Mouse (Mus musculus) monocyte, adult 2 months (primary cell): ENCODE data around the gene Trim2.

ENCODE experiments used
- DNase-seq, 2 experiments: peaks; one replicate each; pipeline ENCODE4 v3.0.0; 2022; ENCODE audit warnings: low spot score in 2 of 2, low read depth in 1 of 2

The Trim2 gene

DNA sequence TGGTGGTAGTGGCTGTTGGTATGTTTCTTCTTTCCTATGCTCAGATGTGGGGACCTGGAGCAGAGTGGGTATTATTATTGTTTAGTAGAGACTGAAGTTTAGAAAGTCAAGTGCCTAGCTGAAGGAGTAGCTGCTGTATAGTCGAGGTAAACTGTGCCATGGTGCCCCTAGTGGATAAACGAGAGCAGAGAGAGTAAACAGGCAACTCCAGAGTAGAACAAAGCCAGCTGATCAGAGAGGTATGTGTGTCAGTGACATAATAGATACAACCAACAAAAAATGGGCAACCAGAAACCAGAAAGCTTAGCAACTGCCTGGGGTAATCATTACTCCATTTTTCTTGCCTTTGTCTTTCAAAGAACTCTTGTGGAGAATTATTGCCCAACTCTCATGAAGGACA is 81.7 kb downstream of the Trim2 start:
- DNase-seq, result no peak

DNA sequence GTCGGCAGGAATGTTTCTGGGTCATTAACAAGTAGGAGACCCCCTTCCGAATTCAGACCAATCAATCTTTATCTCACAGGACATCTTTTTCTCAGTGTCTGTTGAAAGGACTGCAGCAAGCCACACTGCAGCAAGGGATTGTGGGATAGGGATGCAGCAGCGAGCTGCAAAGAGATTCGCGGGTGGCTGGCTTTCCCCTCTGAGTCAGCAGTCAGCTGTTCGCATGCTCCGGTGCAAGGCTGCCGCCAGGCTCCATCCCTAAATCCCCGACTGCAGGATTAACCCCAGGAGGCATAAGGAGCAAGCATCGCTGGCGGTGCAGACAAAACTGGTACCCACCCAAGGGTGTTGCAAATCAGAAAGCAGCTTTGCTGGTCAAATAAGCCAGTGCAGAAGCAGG is 85.9 kb downstream of the Trim2 start:
- no peak for DNase-seq

DNA sequence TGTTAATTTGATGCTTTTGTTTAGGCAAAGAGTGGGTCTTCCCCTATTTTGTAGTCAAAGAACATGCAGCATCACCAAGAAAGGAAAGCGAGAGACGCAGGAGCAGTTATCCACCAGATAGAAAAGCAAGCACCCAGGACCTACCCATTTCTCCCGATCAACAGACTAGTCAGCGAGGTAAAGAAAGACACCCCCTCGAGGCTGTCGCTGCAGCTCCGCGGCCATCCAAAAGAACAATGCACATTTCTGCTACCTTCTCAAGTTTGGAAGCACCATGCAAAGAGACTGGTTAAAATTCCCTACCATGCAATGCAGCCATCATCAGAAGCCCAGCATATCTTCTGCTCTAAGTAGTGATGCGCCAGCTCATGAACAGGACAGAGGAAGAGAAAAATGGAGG is 86.4 kb downstream of the Trim2 start:
- no peak for DNase-seq

DNA sequence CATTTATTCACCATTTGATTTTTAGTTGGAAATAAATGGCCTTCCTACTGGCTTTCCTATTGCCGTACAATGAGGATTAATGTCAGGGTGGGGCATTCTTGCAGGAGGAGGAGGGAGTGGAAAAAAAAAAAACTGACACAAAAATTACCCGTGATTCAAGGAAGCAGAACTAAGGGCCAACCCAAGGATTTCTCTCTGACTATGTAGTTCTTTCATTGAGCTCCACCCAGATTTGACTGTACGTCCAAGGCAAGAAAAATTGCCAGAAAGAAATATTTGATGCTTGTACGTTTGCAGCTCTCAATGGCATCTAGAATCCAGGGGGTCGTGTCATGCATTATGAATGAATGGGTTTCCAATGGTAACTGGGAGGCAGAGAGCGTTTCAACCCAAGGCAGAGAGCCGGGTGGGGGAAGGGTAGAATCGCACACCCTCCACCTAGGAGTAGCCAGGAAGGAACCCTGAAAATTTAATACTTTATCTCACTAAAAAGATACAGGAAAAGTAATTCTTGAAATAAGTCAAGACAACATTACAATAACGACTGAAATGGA is 86.9 kb downstream of the Trim2 start:
- no peak for DNase-seq

DNA sequence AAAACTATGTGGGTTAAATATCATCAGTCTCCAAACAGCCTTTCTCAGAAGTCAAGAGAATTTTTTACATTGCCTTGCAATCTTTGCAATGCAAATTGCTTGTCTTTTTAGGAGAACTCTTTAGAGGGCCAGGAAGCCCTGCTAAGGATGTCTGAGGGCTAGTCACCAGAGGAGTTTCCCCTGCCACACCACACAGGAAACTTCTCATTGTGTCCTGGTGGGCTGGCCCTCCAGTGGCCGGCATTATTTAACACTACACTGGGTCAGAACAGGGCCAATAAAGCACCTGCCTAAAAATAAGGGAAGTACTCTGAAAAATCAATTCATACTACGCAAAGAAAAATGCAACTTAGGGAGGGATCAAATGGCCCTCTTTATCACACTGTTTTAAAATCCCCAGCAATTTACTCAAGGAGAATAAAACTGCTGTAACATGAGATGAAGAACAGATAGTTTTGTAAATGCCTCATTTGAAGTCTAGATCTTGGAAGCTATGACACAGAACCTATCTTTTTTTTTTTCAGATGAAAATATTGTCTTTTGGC is 87.4 kb downstream of the Trim2 start:
- DNase-seq, result no peak

DNA sequence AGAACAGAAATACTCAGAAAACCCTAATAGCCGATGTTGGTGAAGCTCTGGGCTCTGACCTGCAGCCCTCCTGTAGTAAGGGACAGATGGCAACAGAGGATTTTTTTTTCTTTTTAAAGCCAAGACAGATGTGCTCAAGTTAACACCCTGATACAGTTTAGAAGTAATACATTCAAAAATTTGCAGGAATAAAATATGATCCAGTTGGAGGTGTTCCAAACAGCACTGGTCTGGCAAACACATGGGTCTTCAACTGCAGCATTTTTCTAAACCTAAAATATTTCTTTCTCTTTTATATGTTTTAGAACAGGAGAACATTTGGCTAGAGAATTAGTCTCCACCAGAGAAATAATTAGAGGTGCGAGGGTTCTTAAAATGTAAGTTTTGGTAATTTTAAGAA is 88.2 kb downstream of the Trim2 start:
- DNase-seq, result no peak

DNA sequence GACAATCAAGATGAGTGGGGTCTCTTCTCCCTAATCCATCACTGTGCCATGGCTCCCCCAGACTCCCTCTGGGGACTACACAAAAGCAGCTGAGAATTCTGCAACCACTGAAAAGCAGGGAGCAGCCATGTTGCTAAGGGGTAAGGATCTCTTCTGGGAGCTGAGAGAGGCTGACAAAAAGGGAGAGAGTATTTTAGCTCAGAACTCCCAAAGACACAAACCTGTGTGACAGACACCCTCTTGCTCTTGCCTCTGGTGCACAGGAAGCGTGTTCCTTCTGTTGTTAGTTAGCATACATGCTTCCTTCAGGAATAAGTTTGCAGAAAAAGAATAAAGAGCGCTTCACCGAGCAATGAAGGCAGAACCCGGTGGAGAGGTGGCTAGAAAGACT is 88.7 kb downstream of the Trim2 start:
- DNase-seq, result no peak

DNA sequence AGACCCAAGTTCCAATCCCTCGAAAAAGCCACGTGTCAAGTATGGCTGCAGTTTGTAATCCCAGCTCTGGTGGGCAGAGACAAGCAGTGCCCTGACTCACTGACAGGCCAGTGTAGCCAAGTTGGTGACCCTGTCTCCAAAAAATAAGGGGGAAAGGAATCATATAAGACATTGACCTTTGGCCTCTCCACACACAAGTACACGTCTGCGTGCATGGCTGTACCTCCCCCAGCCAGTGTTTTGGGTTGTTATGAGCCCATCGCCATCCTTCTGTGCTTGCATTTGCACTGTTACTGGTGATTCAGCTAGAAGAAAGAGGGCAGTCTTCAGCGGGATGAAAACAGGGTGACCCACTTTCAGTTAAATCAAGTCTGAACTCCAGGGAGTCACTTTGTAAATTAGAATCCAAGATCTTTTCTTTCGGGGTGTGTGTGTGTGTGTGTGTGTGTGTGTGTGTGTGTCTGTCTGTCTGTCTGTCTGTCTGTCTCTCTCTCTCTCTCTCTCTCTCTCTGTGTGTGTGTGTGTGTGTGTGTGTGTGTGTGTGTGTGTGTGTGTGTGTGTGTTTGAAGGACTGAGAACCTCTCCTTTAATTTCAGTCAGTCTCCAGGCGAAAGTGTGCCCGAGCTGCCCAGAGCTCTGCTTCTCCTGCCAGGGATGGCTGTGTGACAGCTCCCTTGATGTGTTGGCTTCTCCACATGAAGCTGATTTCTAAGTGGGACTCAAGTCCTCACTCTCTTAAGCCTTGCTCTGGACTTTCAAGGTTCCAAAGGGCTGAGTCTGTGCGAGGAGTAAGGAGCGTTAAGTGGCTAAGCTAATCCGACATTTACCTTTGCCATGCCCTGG is 89.3 kb downstream of the Trim2 start:
- no peak for DNase-seq

DNA sequence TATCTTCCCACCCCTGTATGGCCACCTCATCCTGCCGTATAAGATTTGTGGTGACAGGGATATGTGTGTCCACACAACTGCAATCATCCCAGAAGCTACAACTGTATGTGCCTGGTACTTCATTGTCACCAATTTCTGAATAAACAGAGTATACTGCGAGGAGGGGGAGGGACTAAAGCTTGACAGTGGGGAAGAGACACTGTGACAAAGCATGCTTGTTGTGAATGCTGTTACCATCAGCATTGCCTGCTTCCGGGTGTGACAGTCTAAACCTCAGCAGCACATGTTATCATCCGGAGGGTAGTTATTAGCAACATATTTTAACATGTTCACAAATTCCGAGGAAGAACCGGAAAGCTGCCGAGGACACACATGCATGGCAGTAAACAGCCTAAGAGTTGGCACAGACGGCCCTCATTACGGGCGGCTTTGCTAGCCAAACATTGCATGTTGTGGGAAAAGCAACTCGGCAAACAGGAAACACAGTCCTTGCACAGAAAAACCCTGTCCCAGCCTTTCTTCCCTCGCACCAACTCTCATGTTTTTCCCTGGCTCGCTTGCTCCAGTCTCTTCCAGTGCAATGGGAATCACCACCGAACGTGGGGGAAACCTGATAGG is 90.8 kb downstream of the Trim2 start:
- DNase-seq, result no peak

DNA sequence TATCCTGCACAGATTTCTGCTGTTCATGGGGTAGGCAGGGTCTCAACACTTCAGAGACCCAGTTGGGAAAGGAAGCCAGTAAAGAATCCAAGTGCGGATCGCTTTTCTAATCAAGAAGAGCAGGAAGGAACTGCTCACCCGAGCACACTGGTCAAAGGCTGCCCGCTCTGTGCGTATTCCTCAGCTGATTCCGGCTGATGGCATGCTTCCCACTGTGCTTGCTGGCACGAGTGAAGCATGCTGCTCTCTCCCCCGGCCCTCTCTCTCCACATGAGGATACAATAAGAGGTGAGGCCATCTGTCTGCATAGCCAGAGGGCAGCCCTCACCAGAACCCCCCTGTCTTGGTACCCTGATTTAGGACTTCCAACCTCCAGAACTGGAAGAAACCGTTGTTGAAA is 91.4 kb downstream of the Trim2 start:
- no peak for DNase-seq

DNA sequence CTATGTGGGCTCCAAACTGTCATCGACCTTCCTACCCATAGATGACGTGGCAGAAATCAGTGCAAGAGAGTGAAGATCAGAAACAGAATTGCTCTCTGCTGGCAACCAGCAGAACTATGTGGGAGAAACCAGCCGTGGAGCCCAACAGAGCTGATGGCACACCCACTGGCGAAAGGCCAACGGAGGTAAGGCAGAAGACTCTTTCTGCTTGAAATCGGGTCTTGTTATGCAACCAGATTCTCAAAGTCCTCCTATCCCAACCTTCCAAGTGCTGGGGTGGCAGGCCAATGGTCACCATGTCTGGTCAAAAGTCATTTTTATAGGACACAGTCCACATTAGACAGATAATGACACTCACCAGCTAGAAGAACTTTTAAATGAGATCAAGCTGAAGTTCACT is 92.2 kb downstream of the Trim2 start:
- DNase-seq, result no peak

DNA sequence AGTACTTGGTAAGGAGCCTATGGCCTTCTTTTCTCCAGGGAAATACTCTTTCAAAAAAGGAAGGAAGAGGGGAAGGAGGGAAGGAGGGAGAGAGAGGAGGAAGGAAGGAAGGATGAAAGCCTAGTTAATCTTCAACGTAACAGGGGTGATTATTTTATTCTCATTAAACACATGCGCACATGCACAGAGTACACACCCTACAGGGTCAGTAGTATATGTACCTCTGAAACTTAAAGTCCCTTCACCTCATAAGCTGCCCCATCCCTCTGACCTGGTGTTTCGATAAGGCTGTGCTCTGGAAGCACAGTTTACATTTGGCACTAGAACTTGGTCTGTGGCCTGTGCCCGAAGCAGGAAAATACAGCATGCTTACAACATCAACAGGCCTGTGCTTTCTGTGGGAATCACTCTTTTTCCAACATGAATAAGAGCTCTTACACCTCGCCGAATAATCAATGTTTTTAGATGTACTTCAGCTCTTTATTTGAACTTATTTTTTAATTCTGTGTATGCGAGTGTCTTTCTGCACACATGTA is 95.3 kb downstream of the Trim2 start:
- DNase-seq, result no peak

DNA sequence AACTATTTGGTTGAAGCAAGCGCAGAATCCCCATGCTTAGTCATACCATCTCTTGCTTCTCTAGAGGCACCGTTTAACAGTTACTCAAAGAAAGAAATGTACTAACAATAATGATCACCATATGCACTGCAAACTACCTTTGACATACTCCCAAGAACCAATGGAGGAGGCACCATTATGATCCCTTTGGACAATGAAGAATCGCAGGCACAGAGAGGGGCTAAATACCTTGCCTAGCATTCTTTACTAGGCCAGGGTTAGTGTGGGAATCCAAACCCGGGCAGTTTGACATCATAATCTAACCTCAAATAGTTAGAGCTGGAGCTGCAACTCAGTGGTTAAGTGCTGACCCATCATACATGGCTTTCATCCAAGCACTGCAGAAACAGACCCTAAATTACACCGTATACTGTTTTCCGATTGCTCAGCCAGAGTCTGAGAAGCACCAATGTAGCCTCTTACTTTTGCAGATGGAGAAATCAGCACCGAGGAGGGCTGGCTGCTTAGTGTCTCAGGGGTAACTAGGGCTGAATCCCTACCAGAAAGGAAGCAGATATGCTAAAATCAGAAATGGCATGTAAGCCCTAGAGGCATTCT is 97.7 kb downstream of the Trim2 start:
- DNase-seq, result no peak

DNA sequence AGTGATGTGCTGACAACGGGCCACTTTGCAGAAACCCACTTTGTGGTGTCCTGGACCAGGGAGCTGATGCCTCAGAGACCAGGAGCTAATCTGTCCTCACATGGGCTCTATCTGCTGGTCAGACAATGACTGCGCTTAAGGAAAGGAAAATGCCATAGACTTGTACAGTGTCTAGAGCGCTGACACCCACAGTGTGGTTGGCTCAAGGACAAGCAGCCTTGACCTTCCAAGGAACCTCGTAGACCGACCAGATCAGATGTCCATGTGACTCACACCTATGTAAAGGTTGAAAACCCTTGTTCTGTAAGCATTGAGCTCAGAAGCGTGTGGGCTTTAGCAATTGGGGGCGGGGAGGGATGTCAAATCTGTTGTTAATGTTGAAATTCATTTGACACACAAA is 98.2 kb downstream of the Trim2 start:
- DNase-seq, result no peak

DNA sequence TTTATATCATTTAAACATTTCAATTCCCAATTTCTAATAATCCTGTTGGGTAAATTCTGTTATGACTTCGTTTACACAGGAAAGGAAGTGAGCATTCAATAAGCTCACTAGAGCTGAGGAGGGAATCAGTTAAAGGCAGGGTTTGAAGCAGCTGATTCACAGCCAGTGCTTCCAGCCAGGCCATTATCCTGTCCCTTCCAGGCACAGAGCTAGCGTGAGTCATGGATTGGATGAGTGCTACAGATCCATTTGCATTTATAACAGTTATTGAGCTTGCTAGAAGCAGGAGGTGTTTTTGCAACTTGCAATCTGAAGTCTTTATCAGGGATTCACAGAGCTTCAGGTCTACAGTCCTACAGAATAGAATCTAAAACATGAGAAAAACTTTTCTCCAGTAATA is 99.3 kb downstream of the Trim2 start:
- DNase-seq, result no peak

DNA sequence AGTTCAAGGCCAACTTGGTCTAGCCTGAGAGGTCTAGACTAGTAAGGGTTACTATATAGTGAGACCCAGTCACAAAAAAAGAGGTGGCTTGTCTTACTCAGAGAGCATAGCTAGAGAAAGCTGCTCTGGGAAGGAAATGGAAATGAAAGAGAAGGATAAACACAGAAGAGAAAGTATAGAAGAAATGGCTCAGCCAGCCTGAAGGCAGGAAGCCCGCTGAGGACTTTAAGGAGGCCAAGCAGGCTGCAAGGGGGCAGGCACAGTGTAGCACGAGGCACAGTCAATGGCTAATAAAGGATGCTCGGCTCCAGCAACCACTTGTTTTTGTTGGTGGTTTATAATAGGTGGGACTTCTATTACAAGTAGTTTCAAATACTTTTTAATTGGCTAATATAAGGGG is 100.6 kb downstream of the Trim2 start:
- no peak for DNase-seq

DNA sequence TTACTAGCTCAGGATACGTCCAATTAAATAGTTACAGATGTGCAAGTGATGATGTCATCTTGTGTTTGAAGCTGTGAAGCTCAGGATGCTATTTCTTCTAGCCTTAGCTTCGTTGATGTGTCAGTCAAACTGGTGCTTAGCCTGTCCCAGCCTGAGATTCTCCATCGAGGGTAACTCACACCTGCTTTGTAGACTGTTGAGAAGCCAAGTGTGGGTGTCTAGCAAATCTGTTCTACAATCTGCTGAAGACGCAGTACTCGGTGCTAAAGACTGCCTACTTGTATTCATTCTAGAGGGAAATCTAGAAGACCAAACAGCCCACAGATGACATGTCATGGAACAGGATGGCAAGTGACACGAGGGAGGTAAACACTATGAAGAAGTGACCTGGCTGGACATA is 101.0 kb downstream of the Trim2 start:
- no peak for DNase-seq

DNA sequence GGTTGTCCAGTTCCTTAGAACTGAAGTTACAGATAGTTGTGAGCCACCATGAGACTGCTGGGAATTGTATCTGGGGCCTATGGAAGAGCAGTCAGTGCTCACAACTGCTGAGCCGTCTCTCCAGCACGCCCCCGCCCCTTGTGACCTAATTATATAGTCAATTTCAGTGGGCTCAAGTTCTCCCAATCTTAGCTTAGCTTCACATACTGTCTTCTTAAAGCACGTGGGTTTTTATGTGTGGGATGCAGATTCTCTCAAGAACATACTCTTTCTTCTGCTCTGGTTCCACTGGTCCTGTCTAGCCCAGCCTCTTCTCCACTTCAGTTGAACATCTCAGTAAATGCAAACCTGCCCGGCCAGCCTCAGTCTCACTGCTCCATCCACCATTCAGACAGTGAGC is 102.0 kb downstream of the Trim2 start:
- DNase-seq, result no peak

DNA sequence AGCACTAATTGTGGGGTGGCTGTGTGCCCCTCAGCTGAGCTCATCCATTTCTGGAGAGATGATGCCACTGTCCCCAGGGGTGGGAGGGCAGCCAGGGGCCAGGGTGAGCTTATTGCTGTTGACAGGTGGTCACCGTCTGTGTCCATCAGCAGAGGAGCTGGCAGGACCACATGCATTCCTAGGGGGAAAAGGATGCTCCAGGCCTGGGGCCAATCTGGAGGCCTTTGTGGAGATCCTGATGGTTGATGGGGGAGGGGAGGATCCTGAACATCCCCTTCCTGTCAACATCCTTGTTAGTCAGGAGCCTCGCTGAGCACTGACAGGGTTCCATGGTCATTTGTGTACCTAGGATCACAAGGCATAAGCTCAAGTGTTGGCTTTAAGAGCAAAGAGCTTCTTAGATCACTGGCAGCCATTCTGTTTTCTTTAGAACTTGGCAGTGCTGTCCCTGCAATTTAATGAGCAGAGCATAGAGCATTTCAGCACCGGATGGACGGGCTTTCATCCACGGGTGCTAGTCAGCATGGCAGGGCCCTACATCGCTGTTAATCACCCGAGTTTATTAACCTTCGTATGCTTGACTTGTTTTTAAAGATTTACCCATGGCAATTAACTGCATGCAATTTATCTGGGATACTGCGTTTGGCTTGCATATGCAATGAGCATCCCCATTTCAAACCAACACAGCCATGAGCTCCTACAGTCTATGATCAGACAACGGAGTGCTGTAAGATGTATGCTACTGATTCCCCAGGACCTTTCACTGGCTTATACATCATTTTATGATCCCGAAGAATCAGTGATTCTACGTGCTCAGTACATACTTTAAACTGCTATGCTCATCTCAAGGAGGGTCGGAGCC is 105.9 kb downstream of the Trim2 start:
- no peak for DNase-seq

DNA sequence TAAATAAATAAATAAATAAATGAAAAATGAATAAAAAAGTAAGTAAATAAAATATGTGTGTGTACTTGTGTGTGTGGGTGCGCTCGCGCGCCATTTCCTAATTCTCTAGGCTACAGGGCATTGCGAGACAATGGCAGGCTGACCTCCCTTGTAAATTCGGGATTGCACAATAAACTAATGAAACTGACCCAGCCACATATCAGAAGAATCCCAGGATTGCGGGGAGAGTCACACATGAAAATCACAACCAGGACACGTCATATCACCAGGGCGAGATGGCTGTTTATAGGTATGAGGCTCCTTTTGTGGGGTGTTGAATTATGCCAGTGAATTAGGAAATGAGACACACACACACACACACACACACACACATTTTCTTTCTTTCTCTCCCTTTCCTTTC is 107.2 kb downstream of the Trim2 start:
- DNase-seq, result no peak

DNA sequence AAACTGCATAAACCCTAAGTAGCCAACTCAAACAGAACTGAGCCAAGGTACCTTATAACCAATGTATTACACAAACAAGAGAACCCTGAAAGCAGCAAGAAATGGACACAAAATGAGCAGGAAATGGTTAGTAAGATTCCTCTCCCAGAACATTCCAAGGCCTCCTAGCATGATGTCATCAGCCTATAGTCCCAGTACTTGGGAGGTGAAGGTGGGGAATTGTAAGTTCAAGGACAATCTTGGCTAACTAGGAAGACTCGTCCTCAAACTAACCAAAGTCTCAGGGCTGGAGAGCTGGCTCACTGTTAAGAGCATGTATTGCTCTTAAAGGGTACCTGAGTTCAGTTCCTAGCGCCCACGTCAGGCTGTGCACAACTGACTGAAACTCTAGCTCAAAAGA is 108.4 kb downstream of the Trim2 start:
- no peak for DNase-seq
